Mouse (Mus musculus) liver, adult 2 months (tissue): ENCODE measurements around the gene Robo2.

Source experiments
- CTCF ChIP-seq: fragments of 200-500 bp; IDR thresholded peaks from 2 replicates; pipeline ENCODE4 v1.5.1; 2011; ENCODE audit warnings: low read depth, low read length, control low read depth
- POLR2A ChIP-seq: fragments of 200-500 bp; IDR thresholded peaks from 2 replicates; pipeline ENCODE4 v1.6.1; 2011; ENCODE audit warnings: low read length, control low read depth; ENCODE audit not compliant: insufficient read depth; ENCODE audit errors: extremely low read depth

DNA sequence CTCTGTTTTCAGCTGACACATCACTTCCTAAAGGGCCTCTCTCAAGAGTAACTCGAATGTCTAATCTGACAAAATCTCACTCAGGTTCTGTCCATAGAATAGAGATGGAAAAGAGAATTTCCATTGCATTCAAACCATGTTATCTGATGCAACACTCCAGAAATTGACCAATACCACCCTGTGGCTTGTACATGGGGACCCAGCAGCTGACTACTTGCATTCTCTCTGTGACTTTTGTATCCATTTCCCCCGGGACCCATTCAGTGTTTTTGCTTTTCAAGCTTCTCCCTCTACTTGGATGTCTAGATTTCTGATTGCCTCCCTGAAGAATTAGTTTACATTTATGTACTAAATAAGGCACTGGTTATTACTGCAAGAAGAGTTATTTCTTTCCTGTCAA is 15.9 kb downstream of the Robo2 start:
- TF ChIP-seq POLR2A, result no peak
- no peak for TF ChIP-seq CTCF
